Mouse (Mus musculus): Measurements from ENCODE around the gene Mettl7a2. TPM values are rescaled to one million over a fixed set of nuclear protein-coding genes. Genes with fewer than 3 reads are reported as not detected.

Mettl7a2 gene
- total RNA-seq, 2 experiments from 2014 or later: 0.72 TPM; not detected in 1

DNA sequence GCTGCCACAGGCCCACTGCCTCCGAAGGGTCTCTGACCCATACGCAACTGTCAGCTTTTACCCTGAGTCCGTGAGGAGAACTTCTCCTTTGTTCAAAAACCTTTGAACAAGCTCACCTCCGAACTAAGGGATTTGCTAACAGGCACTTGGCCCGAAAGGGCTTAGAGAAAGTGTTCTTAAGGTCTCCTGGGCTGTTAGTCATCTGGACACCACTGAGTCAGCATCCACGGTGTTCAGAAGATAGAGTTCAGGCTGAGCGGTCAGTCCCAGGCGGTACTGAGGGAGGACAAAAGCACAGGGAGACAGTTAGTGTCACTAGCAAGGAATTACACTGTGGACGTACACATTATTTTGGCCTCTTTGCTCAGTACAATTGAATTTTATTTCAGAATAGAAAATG is 35.9 kb downstream of the Mettl7a2 start:
- no peak for DNase-seq (ENCODE audit: low spot score in 2 of 2)
- Histone ChIP-seq H3K4me3 (no peak overlapping the region), H3K27ac (no peak overlapping the region)
- no peak for TF ChIP-seq CTCF (conservative IDR thresholded peaks at IDR 0.05)

DNA sequence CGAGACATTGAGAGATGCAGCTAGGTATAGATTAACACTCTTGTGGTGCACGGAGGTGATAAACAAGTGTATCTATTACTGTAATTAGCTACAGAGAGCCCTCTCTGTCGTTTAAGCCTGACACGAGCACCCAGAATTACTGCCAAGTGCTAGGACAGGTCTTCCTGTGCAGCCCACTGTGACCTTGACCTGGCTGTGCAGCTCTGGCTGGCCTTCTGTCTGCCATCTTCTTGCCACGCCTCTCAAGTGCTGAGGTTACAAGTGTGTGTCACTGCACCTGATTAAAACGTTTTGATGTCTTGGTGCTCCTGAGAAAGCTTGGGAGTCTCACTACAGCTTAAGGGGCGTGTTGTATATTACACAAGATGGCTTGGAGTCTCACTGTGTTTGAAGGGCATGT is 38.1 kb downstream of the Mettl7a2 start:
- no peak for TF ChIP-seq CTCF (conservative IDR thresholded peaks at IDR 0.05)

DNA sequence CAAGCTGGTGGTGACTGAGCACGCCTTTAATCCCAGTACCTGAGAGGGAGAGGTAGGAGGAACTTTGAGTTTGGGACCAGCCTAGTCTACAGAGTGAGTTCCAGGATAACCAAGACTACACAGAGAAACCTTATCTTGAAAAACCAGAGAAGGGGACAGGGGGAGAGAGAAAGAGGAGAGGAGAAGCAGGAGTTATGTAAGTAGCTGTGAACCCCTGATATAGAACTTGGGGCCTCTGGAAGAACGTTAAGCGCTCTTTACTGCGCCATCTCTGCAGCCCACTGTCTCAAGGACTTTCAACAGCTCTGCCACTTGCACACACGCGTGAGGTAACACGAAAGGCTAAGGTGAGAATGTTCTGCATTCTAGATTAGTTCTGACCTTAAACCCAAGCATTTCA is 38.6 kb downstream of the Mettl7a2 start:
- Histone ChIP-seq H3K27ac (no peak overlapping the region), H3K4me3 (no peak overlapping the region)
- no peak for TF ChIP-seq CTCF (conservative IDR thresholded peaks at IDR 0.05)
- no peak for DNase-seq (ENCODE audit: low spot score in 2 of 2)

More for the DNA sequence above, 38.1 kb downstream of the Mettl7a2 start:
- H3K4me3 ChIP-seq: no peak overlapping the region
- DNase-seq (ENCODE audit: low spot score in 2 of 2): no peak
- no peak overlapping the region for H3K27ac ChIP-seq

DNA sequence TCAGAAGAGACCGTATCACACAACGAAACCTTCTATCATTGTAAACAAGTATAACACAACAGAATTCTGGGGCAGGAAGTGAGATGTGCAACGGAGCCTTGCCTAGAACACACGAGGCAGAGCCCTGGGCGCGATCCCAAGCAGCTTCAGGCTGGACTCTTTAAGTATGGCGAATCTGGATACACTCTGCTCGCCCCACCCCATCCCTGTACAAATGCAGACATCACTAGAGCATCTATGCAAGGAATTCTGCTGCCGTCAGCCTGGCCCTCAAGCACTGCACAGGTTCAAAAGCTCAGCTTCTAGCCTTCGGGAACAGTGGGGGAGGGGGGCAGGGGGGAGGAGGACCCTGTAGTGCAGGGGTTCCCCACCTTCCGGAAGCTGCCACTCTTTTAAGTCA is 40.0 kb downstream of the Mettl7a2 start:
- no peak for TF ChIP-seq CTCF (conservative IDR thresholded peaks at IDR 0.05)
- H3K27ac ChIP-seq: no peak overlapping the region
- H3K4me3 ChIP-seq: no peak overlapping the region
- DNase-seq (ENCODE audit: low spot score in 2 of 2): no peak

DNA sequence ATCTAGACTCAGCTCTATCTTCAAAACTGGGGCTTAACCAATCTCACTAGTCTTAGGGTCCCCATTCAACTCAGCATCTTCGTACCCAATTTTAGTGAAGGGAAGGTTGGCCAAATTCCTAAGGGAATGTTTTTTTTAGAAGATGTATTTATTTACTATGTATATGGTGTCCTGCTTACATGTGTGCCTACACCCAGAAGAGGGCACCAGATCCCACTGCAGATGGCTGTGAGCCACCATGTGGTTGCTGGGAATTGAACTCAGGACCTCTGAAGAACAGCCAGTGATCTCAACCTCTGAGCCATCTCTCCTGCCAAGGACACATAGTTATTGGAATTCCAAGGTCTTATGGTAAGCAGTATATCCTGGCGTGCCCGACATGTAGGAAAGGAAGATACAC is 42.6 kb downstream of the Mettl7a2 start:
- Histone ChIP-seq H3K4me3 (no peak overlapping the region), H3K27ac (no peak overlapping the region)
- DNase-seq (ENCODE audit: low spot score in 2 of 2): no peak
- peak; percentile 41 for TF ChIP-seq CTCF (conservative IDR thresholded peaks at IDR 0.05)

DNA sequence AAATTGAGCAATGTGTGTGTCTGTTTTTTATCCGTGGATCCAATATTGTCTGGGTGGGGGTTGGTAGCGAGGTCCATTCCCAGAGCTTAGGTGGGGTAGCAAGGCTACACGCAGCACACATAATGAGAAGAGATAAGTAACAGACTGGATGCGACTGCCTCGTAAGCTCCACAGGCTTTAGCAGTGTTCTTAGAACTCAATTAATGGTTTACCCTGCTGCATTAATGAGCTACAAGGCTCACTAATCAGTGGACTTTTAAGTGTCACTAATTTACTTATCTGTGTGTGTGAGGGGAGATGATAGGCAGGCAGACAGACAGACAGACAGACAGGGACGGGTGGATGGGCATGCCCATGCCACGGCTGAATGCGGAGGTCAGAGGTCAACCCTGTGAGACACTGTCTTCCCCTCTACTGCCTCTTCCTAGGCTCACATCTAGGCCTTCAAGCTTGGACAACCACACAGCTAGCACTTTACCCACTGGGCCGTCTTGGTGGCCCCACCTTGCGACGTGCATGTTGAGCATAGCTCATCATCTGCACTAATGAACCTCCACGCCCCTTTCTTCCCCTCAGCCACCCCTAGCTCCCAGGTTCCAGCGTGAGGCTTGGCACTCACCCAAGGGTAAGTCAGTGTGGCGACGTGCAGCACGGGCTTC is 47.7 kb downstream of the Mettl7a2 start:
- no peak overlapping the region for H3K4me3 ChIP-seq
- no peak for TF ChIP-seq CTCF (conservative IDR thresholded peaks at IDR 0.05)
- H3K27ac ChIP-seq: no peak overlapping the region
- DNase-seq (ENCODE audit: low spot score in 2 of 2): no peak

DNA sequence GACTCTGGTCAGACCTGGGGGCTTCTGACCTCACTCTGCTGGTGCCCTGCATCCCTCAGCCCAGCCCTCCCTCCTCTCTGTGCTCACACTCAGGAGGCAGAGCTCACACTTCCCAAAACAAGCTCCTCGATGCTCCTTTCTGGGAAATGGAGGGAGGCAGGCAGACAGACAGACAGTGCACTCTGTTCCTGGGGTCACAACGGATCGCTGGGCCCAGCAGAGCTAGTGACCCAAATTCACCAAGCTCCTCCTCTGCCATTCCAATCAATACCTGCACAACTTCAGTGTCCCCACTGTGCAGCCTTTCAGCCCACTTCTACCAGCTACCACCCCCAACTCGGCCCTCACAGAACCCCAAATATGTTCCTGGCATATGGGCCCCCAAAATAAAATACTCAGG is 48.8 kb downstream of the Mettl7a2 start:
- no peak for TF ChIP-seq CTCF (conservative IDR thresholded peaks at IDR 0.05)
- Histone ChIP-seq H3K4me3 (no peak overlapping the region), H3K27ac (no peak overlapping the region)
- no peak for DNase-seq (ENCODE audit: low spot score in 2 of 2)

DNA sequence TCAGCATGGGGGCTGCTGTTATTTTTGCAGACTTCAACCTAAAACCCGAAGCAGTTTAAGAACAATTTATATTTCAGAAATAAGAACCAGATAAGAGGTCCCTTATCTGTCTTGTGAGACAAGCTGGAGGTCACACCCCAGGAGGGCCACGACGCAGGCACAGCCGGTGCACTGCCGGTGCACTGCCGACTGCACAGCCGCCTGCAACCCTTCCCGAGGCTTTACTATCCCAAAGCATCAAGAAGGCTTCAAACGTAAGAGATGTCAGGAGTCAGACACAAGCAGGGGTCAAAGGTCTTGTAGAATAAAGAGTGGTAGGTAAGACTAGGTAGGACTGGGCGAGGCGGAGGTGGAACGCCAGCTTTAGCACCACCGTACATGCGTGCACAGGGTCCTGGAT is 49.3 kb downstream of the Mettl7a2 start:
- H3K27ac ChIP-seq: no peak overlapping the region
- TF ChIP-seq CTCF (conservative IDR thresholded peaks at IDR 0.05): no peak
- DNase-seq (ENCODE audit: low spot score in 2 of 2): no peak
- H3K4me3 ChIP-seq: no peak overlapping the region

DNA sequence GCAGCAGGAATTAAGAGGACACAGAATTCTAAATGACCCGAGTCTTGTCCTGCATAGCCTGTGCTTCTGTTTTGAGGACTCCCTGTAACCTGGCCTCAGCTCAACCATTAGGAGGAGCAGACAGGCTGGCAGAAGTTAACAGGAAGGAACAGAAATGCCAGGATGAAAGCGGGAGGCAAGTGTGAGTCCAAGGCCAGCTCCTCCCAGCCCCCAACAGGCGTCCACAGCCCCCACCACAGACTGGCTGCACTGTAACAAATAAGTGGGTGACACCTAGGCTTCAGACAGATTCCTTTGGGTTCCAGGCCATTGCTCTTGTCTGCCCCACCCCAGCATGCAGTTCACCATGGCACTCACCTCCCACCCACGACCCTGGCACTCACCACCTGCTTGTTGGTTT is 49.8 kb downstream of the Mettl7a2 start:
- H3K27ac ChIP-seq: no peak overlapping the region
- no peak overlapping the region for H3K4me3 ChIP-seq
- TF ChIP-seq CTCF (conservative IDR thresholded peaks at IDR 0.05): no peak
- DNase-seq (ENCODE audit: low spot score in 2 of 2): no peak

DNA sequence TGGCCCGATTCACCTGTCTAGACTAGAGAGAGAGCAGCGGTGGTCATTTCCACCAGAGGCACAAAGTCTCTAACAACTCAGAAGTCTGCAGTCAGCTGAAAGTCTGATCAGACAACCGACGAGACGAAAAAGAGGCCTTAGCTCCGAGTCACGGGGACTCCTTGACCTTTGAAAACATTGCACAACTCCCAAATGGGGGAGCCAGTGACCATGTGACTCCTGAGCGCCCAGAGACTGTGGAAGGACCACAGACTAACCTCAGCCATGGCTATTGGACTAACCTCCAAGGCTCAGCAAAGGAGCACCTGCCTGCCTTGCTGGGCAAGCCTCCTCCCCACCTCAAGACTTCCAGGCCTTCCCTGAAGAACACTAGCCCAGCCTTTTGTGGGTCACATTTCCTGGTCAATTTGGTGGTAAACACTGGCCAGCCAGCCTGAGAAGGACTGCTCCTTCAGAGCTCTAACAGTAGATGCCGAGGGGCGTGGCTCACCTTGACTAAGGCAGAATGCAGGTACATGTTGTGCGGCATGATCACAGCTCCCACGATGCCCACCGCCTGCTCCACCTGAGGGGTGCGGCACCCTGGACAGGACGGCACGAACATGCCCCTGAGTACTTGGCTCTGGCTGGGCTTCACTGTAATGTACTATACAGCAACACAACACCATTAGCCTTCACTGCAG is 50.5 kb downstream of the Mettl7a2 start:
- no peak overlapping the region for H3K27ac ChIP-seq
- no peak for DNase-seq (ENCODE audit: low spot score in 2 of 2)
- no peak overlapping the region for H3K4me3 ChIP-seq
- no peak for TF ChIP-seq CTCF (conservative IDR thresholded peaks at IDR 0.05)

DNA sequence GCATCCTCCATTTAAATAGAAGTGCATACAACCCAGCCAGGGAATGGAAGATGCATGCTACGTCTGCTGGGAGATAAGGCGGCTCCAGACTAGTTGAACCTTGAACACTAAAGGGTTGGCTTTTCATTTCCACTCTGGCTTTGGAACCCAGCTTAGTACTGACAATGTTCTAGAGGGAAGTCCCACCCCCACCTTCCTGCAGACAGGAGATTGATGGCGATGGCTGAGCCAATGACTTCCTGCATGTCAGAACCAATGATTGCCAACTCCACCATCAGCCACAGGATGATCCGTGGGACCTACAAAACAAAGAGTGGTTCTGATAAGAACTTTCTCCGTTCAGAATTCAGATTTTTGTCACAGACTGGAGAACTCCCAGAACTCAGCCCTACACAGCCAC is 53.1 kb downstream of the Mettl7a2 start:
- no peak for DNase-seq (ENCODE audit: low spot score in 2 of 2)
- H3K4me3 ChIP-seq: no peak overlapping the region
- no peak for TF ChIP-seq CTCF (conservative IDR thresholded peaks at IDR 0.05)
- no peak overlapping the region for H3K27ac ChIP-seq

DNA sequence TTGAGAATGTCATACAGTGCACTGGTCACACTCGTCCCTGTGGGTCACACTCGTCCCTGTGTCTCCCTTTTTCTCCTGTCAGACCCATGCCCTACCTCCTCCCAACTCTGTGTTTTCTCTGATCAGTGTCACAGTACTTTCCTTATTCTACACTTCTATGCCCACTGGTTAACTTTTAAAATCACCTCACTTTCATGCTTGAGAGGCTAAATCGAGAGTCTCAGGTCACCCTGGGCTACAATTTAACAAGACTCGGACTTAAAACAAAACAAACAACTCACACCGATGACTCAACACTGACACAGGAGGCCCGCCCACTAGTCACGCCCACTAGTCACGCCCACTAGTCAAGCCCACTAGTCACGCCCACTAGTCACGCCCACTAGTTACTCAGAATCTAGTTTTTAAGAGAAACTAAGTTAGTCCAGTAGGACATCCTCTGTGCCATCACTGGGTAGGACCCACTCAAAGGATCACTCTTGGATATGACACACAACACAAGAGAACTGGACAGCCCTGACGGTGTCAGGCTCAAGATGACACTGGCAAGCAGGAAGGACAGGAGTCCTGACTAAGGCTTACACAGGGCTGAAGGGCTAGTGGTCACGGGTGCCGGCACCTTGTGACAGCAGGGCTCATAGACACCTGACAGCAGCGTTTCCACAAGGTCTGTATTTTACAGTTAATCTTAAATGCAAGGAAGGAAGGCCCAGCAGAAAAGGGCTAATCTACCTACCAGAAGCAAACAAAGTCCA is 58.1 kb downstream of the Mettl7a2 start:
- no peak for DNase-seq (ENCODE audit: low spot score in 2 of 2)
- Histone ChIP-seq H3K4me3 (no peak overlapping the region), H3K27ac (no peak overlapping the region)
- no peak for TF ChIP-seq CTCF (conservative IDR thresholded peaks at IDR 0.05)

Other genes starting within 250 kb of the Mettl7a2 start
- gene Atf1, start 125.4 kb upstream of the Mettl7a2 start, total RNA-seq (2021): 10 to 100 TPM; 22.5 to 24.2 TPM
- not detected for gene Tmprss12, start 72.4 kb upstream of the Mettl7a2 start, total RNA-seq (2021)
- 10 to 100 TPM; 31.5 to 36.8 TPM for gene Mettl7a1, start 49.1 kb upstream of the Mettl7a2 start, total RNA-seq (2021)
- gene Mettl7a3, start 18.3 kb upstream of the Mettl7a2 start, total RNA-seq (2021): under 1 TPM; 0.33 to 0.37 TPM
- not detected for gene Methig1, start 51 bp upstream of the Mettl7a2 start, total RNA-seq (2021)
- not detected for gene Higd1c, start 11.3 kb downstream of the Mettl7a2 start, total RNA-seq (2021)
- gene Gm5475, start 68.9 kb downstream of the Mettl7a2 start, total RNA-seq (2021): not detected
- 10 to 100 TPM; 62.0 to 67.5 TPM for gene Slc11a2, start 71.9 kb downstream of the Mettl7a2 start, total RNA-seq (2021)
- gene Letmd1, start 115.8 kb downstream of the Mettl7a2 start, total RNA-seq (2021): 10 to 100 TPM; 57.1 to 62.9 TPM
- gene Csrnp2, start 142.3 kb downstream of the Mettl7a2 start, total RNA-seq (2021): 10 to 100 TPM; 23.3 to 23.9 TPM
- 10 to 100 TPM; 29.3 to 31.0 TPM for gene Tfcp2, start 198.8 kb downstream of the Mettl7a2 start, total RNA-seq (2021)
- gene Pou6f1, start 246.8 kb downstream of the Mettl7a2 start, total RNA-seq (2021): 100 to 1,000 TPM; 106 to 107 TPM

Data from layer of hippocampus, adult 2 months (tissue).